ENCODE assay signal across 21 mouse cellular contexts in genomic region chr7:116149568-116149967, GRCm38 (mm10).
DNase-seq lines count a peak whose midpoint lies in the region; ATAC-seq and TF ChIP-seq lines count a peak whose summit lies in the region.
"Had no signal": no experiment of that assay in that cellular context is flagged by ENCODE, and none has a peak within 500 bp of the region (broad histone marks: within the 10 kb centered on the region; RNA-seq: fewer than 3 reads in every experiment).

No protein-coding gene starts in this region.

- H3K27me3 ChIP-seq in megakaryocyte, embryonic 14.5 days (replicated peaks), result peaks cover 33% of the 10 kb centered on the region
- no peaks in the 10 kb centered on the region for H3K27me3 ChIP-seq in kidney, adult 2 months (replicated peaks; ENCODE audit: control insufficient read depth, insufficient read depth, low read length)
- H3K27me3 ChIP-seq: embryonic facial prominence, embryonic 13.5 days; forebrain, embryonic 12.5 days; heart, embryonic 15.5 days; intestine, embryonic 15.5 days had no signal

- no peak for TF ChIP-seq POLR2A in kidney, adult 2 months (IDR thresholded peaks at IDR 0.05; ENCODE audit: low read depth, low read length)

- peaks cover 49% of the 10 kb centered on the region for H3K4me1 ChIP-seq in megakaryocyte, embryonic 14.5 days
- H3K4me1 ChIP-seq in kidney, adult 2 months (ENCODE audit: control insufficient read depth, insufficient read depth, low read length), result peaks cover 5% of the 10 kb centered on the region
- H3K4me1 ChIP-seq: embryonic facial prominence, embryonic 13.5 days; heart, embryonic 15.5 days had no signal

- H3K27ac ChIP-seq in kidney, adult 2 months (ENCODE audit: insufficient read depth, low read depth, low read length), result no peak overlapping the region
- H3K27ac ChIP-seq: embryonic facial prominence, embryonic 13.5 days; forebrain, embryonic 12.5 days; heart, adult 2 months; heart, embryonic 15.5 days; hindbrain, embryonic 10.5 days; hindbrain, postnatal 0 days; intestine, embryonic 15.5 days had no signal

- H3K4me3 ChIP-seq in megakaryocyte, embryonic 14.5 days (replicated peaks), result peak overlapping the region; percentile 11
- H3K4me3 ChIP-seq in kidney, adult 2 months (ENCODE audit: insufficient read depth, low read depth, low read length), result no peak overlapping the region
- H3K4me3 ChIP-seq: embryonic facial prominence, embryonic 13.5 days; forebrain, embryonic 12.5 days; heart, adult 2 months; heart, embryonic 15.5 days; hindbrain, embryonic 10.5 days; intestine, embryonic 15.5 days had no signal

- ATAC-seq in granulocyte monocyte progenitor cell, adult 5-6 weeks (replicated peaks; ENCODE audit: poor library complexity, severe bottlenecking), result peak; percentile 96
- ATAC-seq: forebrain, embryonic 16.5 days; hindbrain, postnatal 0 days; intestine, embryonic 15.5 days had no signal

- TF ChIP-seq CTCF in kidney, adult 2 months (conservative IDR thresholded peaks at IDR 0.05; ENCODE audit: insufficient read depth, insufficient read length, low read depth, low read length), result no peak

- no peaks in the 10 kb centered on the region for H3K9me3 ChIP-seq in megakaryocyte, embryonic 14.5 days
- H3K9me3 ChIP-seq: embryonic facial prominence, embryonic 13.5 days; forebrain, embryonic 12.5 days; G1E; heart, embryonic 15.5 days; hindbrain, embryonic 10.5 days; intestine, embryonic 15.5 days had no signal

- 68% methylated on average over 4 of the region's 4 CpGs for WGBS in kidney, adult 2 months

- no peaks in the 10 kb centered on the region for H3K36me3 ChIP-seq in megakaryocyte, embryonic 14.5 days (replicated peaks; ENCODE audit: low read length)
- no peaks in the 10 kb centered on the region for H3K36me3 ChIP-seq in kidney, adult 2 months (ENCODE audit: control insufficient read depth, insufficient read depth, low read length)
- H3K36me3 ChIP-seq: embryonic facial prominence, embryonic 13.5 days; intestine, embryonic 15.5 days had no signal

- DNase-seq in A20 (ENCODE audit: low read depth, low spot score), result peak; percentile 19
- DNase-seq in cerebellum, postnatal 25 days, result no peak
- no peak for DNase-seq in kidney, adult 2 months
- DNase-seq in layer of hippocampus, adult 9-11 months, result no peak
- DNase-seq: adrenal gland, adult 8-10 months; adrenal gland, postnatal 36 days; cerebellum, adult 2 months; cerebellum, postnatal 10 days; gastrocnemius, postnatal 10 days; heart, adult 2 months; heart, postnatal 14 days had no signal
